Mouse (Mus musculus): Measurements from ENCODE around the gene Rnf17.

- TF ChIP-seq CTCF (conservative IDR thresholded peaks at IDR 0.05; ENCODE audit: insufficient read depth, insufficient read length, low read depth, low read length) (no peak), POLR2A (IDR thresholded peaks at IDR 0.05; ENCODE audit: low read depth, low read length) (no peak)
Measured at GRCm38 (mm10) chr14:56553331-56553730, 150.9 kb downstream of the Rnf17 start.

Data from kidney, adult 2 months (tissue).